Mouse (Mus musculus) intestine, embryonic 16.5 days (tissue): Measurements from ENCODE around the gene Slc2a9. TPM values are rescaled to one million over a fixed set of nuclear protein-coding genes. Genes with fewer than 3 reads are reported as not detected.
A peak's percentile ranks its signal among the peaks of the same experiment; 100 is the strongest.
"Not testable (repeated sequence)": the region's sequence is repeated elsewhere in the genome, so short reads cannot be mapped to it uniquely, and the experiment has no call there.

Experiments used
- ATAC-seq: fragments of 200-750 bp; cut with Nextera tagmentation; 2 replicates; pipeline ENCODE4 v1.8.0; 2017; ENCODE audit warnings: moderate TSS enrichment, moderate library complexity
- H3K27ac ChIP-seq: fragments of 300-500 bp; sonication (generic); 2 replicates; pipeline ENCODE4 v1.5.1; 2014; ENCODE audit warnings: mild to moderate bottlenecking, low read length
- H3K27me3 ChIP-seq: fragments of 300-500 bp; sonication (generic); replicated peaks from 2 replicates; pipeline ENCODE4 v1.6.1; 2014; ENCODE audit warnings: low read length, control low read depth, mixed read lengths; ENCODE audit not compliant: control insufficient read depth, insufficient read depth
- H3K36me3 ChIP-seq: fragments of 300-500 bp; sonication (generic); 2 replicates; pipeline ENCODE4 v1.6.1; 2014; ENCODE audit warnings: low read length, control low read depth; ENCODE audit not compliant: control insufficient read depth, insufficient read depth
- H3K4me1 ChIP-seq: fragments of 300-500 bp; sonication (generic); 2 replicates; pipeline ENCODE4 v1.6.1; 2014; ENCODE audit warnings: low read length, control low read depth, mixed read lengths; ENCODE audit not compliant: control insufficient read depth, insufficient read depth
- H3K4me2 ChIP-seq: fragments of 300-500 bp; sonication (generic); 2 replicates; pipeline ENCODE4 v1.6.1; 2014; ENCODE audit warnings: low read depth, low read length, control low read depth
- H3K4me3 ChIP-seq: fragments of 300-500 bp; sonication (generic); 2 replicates; pipeline ENCODE4 v1.5.1; 2014; ENCODE audit warnings: mild to moderate bottlenecking, low read length
- H3K9ac ChIP-seq: fragments of 300-500 bp; sonication (generic); 2 replicates; pipeline ENCODE4 v1.6.1; 2014; ENCODE audit warnings: low read depth, low read length
- H3K9me3 ChIP-seq: fragments of 300-500 bp; sonication (generic); 2 replicates; pipeline ENCODE4 v1.6.1; 2016; ENCODE audit warnings: low read length, control low read depth; ENCODE audit not compliant: control insufficient read depth
- WGBS: fragments of 180-500 bp; shearing (Covaris S2); extraction: QIAGEN DNeasy Blood & Tissue Kit; methylation state at CpG from one replicate; pipeline ENCODE4 v1.1.7; 2014; 5-methylcytosine and 5-hydroxymethylcytosine counted together
- polyA plus RNA-seq: library from polyadenylated mRNA; unstranded; fragments of >200 nt; fragmentation: Nextera tagmentation; extraction: Ambion mirVana; gene quantifications from 2 replicates; pipeline ENCODE4 v1.2.1, GENCODE M21; 2015

Slc2a9 gene
- polyA plus RNA-seq, 1 experiment from 2014 or later: 2.5 TPM

DNA sequence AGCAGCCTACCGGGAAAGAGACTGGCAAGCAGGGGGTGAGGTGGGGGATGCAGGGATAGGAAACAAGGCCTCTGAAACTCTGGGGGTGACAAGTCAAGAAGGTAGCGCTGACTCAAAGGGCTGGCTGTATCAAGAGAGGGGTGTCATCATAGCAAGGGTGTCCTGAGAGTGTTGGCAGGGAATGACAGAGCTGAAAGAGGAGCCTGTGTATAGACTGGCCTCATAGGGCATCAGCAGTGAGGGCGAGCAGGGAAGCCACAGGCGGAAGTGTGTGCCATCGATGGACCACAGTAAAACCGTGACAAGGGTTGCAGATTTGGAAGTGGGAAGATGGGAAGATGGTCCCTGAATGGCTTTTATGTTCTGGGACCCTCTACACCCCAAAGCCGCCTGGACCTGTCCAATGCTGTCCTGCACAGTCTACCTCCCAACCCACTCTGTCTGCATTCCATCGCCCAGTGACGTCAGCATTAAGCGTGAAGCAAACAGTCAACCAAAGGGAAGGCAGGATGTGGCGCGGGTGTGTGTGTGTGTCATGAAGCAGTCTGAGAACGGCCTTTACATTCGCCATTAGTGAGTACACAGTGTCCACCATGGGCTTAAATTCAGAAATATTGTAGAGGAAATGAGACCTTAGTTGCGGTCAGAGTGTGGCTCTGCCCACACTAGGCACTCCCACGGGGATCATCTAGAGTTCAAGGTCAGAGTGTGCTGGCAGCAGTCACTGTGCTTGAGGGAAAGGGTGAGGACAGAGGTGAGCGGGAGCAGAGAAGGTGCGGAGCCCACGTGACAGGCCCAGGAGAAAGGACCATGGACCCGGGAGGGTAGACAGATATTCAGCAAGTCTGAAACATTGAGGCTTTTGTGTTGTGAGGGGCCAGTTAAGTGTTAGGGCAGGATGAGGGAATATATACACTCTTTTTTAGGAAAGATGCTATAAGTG is 14.0 kb downstream of the Slc2a9 start:
- Histone ChIP-seq H3K36me3 (no peaks in the 10 kb centered on the region), H3K27me3 (no peaks in the 10 kb centered on the region), H3K9me3 (no peaks in the 10 kb centered on the region), H3K4me2 (no peak overlapping the region), H3K9ac (no peak overlapping the region), H3K27ac (no peak overlapping the region), H3K4me1 (no peaks in the 10 kb centered on the region), H3K4me3 (no peak overlapping the region)
- WGBS: 72% methylated on average over 20 of the region's 20 CpGs
- ATAC-seq: no peak

DNA sequence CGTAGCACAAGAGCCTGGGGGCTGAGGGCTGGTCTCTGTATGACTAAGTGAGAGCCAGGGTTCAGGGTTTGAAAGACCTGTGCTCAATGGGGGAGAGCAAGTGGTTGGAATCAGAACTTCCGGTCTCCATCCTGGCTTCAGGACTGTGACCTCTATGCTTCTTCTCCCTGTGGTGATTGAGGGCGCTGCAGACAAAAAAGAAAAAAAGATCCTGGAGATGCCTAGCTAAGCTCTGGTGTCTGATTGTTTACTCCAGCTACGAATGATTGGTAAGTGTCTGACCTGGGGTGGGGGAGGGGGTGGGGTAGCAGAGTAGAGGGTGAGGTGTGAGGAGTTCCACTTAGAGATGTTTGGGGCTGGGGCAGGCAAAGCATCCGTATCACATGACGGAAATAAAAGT is 14.9 kb downstream of the Slc2a9 start:
- ATAC-seq: no peak

DNA sequence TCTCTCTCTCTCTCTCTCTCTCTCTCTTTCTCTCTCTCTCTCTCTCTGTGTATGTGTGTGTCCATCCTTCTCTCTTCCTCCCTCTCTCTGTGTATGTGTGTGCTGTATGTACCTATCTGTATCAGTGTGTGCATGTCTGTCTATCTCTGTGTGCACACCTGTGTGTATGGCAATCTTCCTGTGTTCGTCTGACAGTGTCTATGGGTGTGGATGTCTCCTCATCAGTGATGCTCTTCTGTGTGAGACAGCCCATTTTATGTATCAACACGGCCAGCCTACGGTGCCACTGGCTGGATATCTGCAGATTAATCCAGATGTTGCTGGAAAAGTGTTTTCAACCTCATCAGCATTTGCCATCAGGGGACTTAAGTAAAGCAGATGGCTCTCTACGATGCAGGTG is 15.7 kb downstream of the Slc2a9 start:
- no peak overlapping the region for H3K27ac ChIP-seq
- ATAC-seq: no peak
- no peak overlapping the region for H3K4me3 ChIP-seq
- H3K36me3 ChIP-seq: no peaks in the 10 kb centered on the region
- no peaks in the 10 kb centered on the region for H3K27me3 ChIP-seq
- H3K4me2 ChIP-seq: no peak overlapping the region
- WGBS: 86% methylated on average over 4 of the region's 4 CpGs
- H3K4me1 ChIP-seq: no peaks in the 10 kb centered on the region
- no peaks in the 10 kb centered on the region for H3K9me3 ChIP-seq
- no peak overlapping the region for H3K9ac ChIP-seq

More for the DNA sequence above, 14.9 kb downstream of the Slc2a9 start:
- Histone ChIP-seq H3K27me3 (no peaks in the 10 kb centered on the region), H3K4me3 (no peak overlapping the region), H3K27ac (no peak overlapping the region), H3K9ac (no peak overlapping the region), H3K9me3 (no peaks in the 10 kb centered on the region), H3K36me3 (no peaks in the 10 kb centered on the region), H3K4me2 (no peak overlapping the region), H3K4me1 (no peaks in the 10 kb centered on the region)
- 45% methylated on average over 6 of the region's 6 CpGs for WGBS

DNA sequence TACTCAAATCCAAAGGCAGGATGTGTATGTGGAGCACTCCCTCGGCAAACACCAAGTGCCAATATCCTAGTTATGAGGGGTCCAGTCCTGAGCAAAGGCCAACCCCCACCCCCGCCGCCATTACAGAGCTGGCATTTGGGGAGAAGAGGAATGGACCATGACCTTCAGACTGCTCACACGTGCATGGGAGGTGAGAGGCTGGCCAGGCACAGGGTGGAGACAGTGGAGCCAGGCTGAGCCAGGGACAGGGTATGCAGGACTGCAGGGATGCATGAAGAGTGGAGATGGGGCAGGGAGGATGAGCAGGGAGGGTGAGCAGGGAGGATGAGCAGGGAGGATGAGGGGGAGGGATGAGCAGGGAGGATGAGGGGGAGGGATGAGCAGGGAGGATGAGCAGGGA is 17.0 kb downstream of the Slc2a9 start:
- no peaks in the 10 kb centered on the region for H3K36me3 ChIP-seq
- H3K4me1 ChIP-seq: no peaks in the 10 kb centered on the region
- H3K4me2 ChIP-seq: no peak overlapping the region
- no peak for ATAC-seq
- H3K9ac ChIP-seq: no peak overlapping the region
- no peaks in the 10 kb centered on the region for H3K27me3 ChIP-seq
- H3K4me3 ChIP-seq: no peak overlapping the region
- no peaks in the 10 kb centered on the region for H3K9me3 ChIP-seq
- 70% methylated on average over 4 of the region's 4 CpGs for WGBS
- no peak overlapping the region for H3K27ac ChIP-seq

DNA sequence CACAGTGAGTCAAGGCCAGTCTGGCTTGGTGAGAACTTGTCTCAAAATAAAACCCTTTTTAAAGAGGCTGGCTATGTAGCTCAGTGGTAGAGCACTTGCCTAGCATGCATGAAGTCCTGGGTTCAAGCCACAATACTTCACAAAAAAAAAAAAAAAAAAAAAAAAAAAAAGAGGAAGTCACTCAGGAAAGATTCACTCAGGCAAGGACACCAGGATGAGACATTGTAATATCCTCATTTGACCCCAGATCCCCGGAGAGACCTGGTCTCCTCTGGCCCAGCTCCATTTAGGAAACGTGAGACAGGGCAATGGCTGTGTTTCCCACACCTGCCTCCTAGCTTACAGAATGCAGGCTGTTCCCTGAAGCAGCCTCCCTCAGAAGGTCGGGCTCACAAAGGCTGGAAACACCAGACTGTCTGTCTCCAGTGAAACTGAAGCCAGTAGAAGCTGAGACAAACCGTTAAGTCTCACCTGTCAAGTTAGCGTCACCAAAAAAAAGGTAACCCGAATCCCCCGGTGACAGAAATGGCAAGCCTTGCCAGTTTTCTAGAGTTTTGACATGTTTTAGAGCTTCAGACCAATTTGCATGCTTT is 19.3 kb downstream of the Slc2a9 start:
- whole genome bisulfite sequencing: 70% methylated on average over 7 of the region's 7 CpGs
- no peaks in the 10 kb centered on the region for H3K36me3 ChIP-seq
- H3K27ac ChIP-seq: no peak overlapping the region
- no peaks in the 10 kb centered on the region for H3K9me3 ChIP-seq
- H3K4me1 ChIP-seq: peaks cover 9% of the 10 kb centered on the region; the same call in 1 of the 2 replicates
- H3K27me3 ChIP-seq: no peaks in the 10 kb centered on the region
- no peak for ATAC-seq
- H3K4me2 ChIP-seq: no peak overlapping the region
- H3K9ac ChIP-seq: no peak overlapping the region
- H3K4me3 ChIP-seq: no peak overlapping the region

DNA sequence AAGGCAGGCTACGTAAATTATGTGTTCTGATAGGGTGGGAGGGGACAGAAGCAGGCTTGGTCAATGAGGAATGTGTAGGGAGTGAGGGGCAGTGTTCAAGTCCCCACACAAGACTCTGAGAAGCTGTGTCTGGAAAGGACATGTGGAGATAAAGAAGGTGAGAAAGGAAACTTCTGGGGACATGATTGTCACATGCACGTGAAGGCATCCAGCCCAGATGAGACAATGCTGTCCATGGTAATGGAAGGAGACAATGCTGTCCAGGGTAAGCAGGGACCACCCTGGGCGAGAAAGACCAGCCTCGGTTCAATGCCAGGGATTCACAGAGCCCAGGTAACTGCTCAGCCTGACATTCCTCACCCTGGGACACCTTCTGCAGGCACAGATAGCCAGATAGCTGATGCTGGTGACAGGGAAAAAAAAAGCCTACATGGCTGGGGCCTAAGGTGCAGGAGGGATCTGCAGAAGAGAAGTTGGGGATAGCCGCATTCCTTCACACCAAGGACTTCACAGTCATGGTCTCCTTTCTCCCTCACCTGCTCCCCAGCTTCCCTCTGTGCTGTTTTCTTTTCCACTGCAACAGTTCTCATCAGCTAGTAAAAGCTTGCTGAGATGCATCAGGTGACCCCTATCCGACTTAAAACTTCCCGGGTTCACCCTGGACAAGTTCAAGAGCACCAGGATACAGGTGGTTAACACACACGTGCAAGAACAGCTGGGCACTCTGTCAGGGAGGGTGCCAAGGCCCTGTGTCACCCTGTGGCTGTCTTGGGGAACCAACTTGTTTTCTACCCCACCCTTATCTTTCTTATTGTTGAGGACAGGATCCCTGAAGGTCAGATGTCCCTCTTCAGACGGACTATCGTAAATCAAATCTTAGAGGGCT is 21.9 kb downstream of the Slc2a9 start:
- WGBS: 75% methylated on average over 10 of the region's 10 CpGs
- Histone ChIP-seq H3K4me2 (peak overlapping the region; percentile 83), H3K27ac (peak overlapping the region; percentile 92), H3K27me3 (no peaks in the 10 kb centered on the region), H3K9me3 (no peaks in the 10 kb centered on the region), H3K9ac (peak overlapping the region; percentile 58), H3K4me1 (peaks cover 9% of the 10 kb centered on the region; the same call in 1 of the 2 replicates), H3K36me3 (no peaks in the 10 kb centered on the region), H3K4me3 (peak overlapping the region; percentile 55; the same call in 1 of the 2 replicates)
- no peak for ATAC-seq

DNA sequence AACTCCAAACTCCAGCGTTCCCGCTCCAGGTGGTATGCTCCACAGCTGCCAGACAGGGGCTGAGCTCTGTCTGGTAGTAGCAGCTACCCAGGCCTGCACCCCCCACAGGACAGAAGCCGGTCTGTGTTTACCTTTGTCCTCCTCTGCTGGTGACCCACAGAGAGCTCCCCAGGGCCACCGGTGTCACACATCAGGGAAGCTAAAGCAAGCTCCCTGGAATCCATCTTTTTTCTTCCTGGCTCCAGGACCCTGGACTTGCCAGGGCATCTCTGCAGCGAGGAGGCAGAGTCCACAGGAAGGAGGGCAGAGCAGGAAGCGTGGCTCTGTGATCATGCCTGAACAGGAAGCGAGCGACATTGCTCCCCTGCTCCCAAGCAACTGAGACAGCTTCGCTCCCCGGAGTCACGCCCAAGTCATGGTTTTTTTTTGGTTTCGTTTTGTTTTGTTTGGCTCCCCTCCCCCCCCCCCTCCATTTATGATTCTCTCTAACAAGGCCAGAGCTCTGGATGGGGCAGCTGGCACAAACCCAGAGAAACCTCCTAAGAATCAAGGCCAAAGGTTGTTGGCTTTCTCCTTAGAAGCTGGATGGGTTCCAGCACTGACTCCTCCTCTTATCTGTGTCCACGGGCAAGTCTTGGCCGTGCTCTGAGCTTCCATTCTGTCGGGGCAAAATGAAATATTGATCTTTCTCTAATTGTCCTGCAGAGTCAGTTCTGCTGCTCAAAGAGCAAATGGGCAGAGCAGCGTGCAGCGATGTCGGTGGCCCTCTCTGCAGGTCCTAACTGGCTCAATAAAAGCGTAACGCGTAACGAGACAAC is 22.8 kb downstream of the Slc2a9 start:
- H3K36me3 ChIP-seq: no peaks in the 10 kb centered on the region
- H3K27ac ChIP-seq: peak overlapping the region; percentile 92
- H3K4me1 ChIP-seq: peaks cover 9% of the 10 kb centered on the region; the same call in 1 of the 2 replicates
- no peaks in the 10 kb centered on the region for H3K9me3 ChIP-seq
- no peaks in the 10 kb centered on the region for H3K27me3 ChIP-seq
- 9% methylated on average over 22 of the region's 22 CpGs for WGBS
- peak; percentile 96 for ATAC-seq
- peak overlapping the region; percentile 58 for H3K9ac ChIP-seq
- peak overlapping the region; percentile 55 for H3K4me3 ChIP-seq
- peak overlapping the region; percentile 83 for H3K4me2 ChIP-seq

DNA sequence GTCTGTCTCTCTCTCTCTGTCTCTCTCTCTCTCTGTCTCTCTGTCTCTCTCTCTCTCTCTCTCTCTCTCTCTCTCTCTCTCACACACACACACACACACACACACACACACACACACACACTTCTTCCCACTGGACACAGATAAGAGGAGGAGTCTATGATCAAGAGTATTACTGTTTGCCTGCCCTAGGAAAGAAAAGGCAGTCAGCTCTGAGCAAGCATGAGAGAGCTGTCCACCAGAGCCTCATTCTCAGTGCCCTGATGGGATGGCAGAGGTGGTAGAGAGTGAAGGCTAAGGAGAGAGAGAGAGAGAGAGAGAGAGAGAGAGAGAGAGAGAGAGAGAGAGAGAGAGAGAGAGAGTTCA is 23.4 kb downstream of the Slc2a9 start:
- peak; percentile 68 for ATAC-seq
- not testable (repeated sequence) for H3K9me3 ChIP-seq, H3K27me3 ChIP-seq, H3K36me3 ChIP-seq, H3K4me1 ChIP-seq
- Histone ChIP-seq H3K9ac (peak overlapping the region; percentile 58), H3K4me3 (peak overlapping the region; percentile 55), H3K27ac (peak overlapping the region; percentile 92), H3K4me2 (peak overlapping the region; percentile 83)
